Mouse (Mus musculus) heart, embryonic 11.5 days (tissue): ENCODE results near the gene Vmn1r138. TPM values are rescaled to one million over a fixed set of nuclear protein-coding genes. Genes with fewer than 3 reads are reported as not detected.
"Not testable (repeated sequence)": the region's sequence is repeated elsewhere in the genome, so short reads cannot be mapped to it uniquely, and the experiment has no call there.

Experiments used
- ATAC-seq: fragments of 200-750 bp; cut with Nextera tagmentation; replicated peaks from 2 replicates; pipeline ENCODE4 v1.8.0; 2017; ENCODE audit warnings: moderate library complexity; ENCODE audit not compliant: insufficient number of reproducible peaks, low FRiP score, low TSS enrichment
- H3K27ac ChIP-seq: fragments of 300-500 bp; sonication (generic); 2 replicates; pipeline ENCODE4 v1.5.1; 2014; ENCODE audit warnings: mild to moderate bottlenecking, low read depth, low read length
- H3K27me3 ChIP-seq: fragments of 300-500 bp; sonication (generic); 2 replicates; pipeline ENCODE4 v1.6.1; 2014; ENCODE audit warnings: mild to moderate bottlenecking, low read length, mixed read lengths; ENCODE audit not compliant: control insufficient read depth, insufficient read depth
- H3K36me3 ChIP-seq: fragments of 300-500 bp; sonication (generic); 2 replicates; pipeline ENCODE4 v1.6.1; 2014; ENCODE audit warnings: mild to moderate bottlenecking, low read length, moderate library complexity, mixed read lengths; ENCODE audit not compliant: control insufficient read depth, insufficient read depth
- H3K4me1 ChIP-seq: fragments of 300-500 bp; sonication (generic); 2 replicates; pipeline ENCODE4 v1.6.1; 2014; ENCODE audit warnings: low read length; ENCODE audit not compliant: control insufficient read depth, insufficient read depth
- H3K4me2 ChIP-seq: fragments of 300-500 bp; sonication (generic); 2 replicates; pipeline ENCODE4 v1.6.1; 2014; ENCODE audit warnings: mild to moderate bottlenecking, moderate library complexity
- H3K4me3 ChIP-seq: fragments of 300-500 bp; sonication (generic); 2 replicates; pipeline ENCODE4 v1.5.1; 2014; ENCODE audit warnings: low read depth, low read length
- H3K9ac ChIP-seq: fragments of 300-500 bp; sonication (generic); 2 replicates; pipeline ENCODE4 v1.6.1; 2014; ENCODE audit warnings: mild to moderate bottlenecking, low read depth, low read length, moderate library complexity
- H3K9me3 ChIP-seq: fragments of 300-500 bp; sonication (generic); replicated peaks from 2 replicates; pipeline ENCODE4 v1.6.1; 2016; ENCODE audit warnings: low read length; ENCODE audit not compliant: control insufficient read depth
- WGBS: fragments of 180-500 bp; shearing (Covaris S2); extraction: QIAGEN DNeasy Blood & Tissue Kit; methylation state at CpG from one replicate; pipeline ENCODE4 v1.1.7; 2014; ENCODE audit not compliant: insufficient replicate concordance; 5-methylcytosine and 5-hydroxymethylcytosine counted together
- polyA plus RNA-seq: library from polyadenylated mRNA; unstranded; fragments of >200 nt; fragmentation: Nextera tagmentation; extraction: Ambion mirVana; gene quantifications from 2 replicates; pipeline ENCODE4 v1.2.1, GENCODE M21; 2014

Vmn1r138 gene
- not detected in 2 replicates for polyA plus RNA-seq

DNA sequence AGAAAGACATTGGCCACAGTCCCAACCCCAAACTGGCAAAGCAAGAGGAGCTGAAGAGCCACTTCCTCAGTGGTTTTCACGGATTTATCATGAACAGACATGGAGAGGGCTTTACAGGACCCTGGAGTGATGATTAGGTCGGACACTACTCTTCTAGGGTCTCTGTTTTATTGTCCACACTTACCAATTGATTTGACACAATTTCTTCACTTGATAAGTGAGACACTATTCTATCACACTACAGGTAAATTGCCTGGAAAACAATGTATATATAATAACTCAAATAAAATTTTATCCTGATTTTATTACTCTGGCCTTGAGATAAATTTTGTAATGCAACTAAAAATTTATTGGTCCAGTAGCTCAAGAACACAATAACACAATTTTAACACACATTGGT lies at the start of gene Vmn1r138:
Vmn1r138 (minus strand) TSS at position 101 of the 400 bp plus-strand sequence.
- H3K9me3 ChIP-seq, H3K4me1 ChIP-seq, H3K27ac ChIP-seq, H3K4me3 ChIP-seq, H3K9ac ChIP-seq, ATAC-seq, H3K36me3 ChIP-seq, H3K27me3 ChIP-seq, H3K4me2 ChIP-seq: not testable (repeated sequence)
- no CpG with 5 or more reads among the region's 2 CpGs for WGBS

DNA sequence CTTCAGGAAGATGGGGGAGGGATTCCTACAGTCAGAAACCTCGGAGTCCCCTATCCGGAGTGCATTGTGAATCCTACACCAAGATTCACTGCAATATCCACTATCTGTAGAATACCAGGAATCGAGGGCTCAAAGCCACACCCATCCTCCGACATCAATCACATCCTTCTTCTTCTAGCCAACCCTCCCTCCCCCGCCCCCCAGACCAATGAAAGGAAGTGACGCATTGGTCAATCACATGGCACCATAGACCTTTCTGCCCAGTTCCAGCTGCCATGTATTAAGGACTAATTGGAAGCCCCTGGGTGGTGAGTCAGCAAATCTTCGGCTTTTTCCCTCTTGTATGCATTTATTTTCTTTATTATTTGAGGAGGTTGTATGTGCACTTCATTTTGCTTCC lies 40.1 kb upstream of the Vmn1r138 start, which contains the start of gene Vmn1r139:
Vmn1r139 (plus strand) TSS at position 301 of the 400 bp plus-strand sequence.
- not testable (repeated sequence) for H3K9ac ChIP-seq, H3K4me1 ChIP-seq, H3K27me3 ChIP-seq, H3K36me3 ChIP-seq, H3K27ac ChIP-seq, ATAC-seq, H3K4me2 ChIP-seq, H3K4me3 ChIP-seq, H3K9me3 ChIP-seq
- no CpG with 5 or more reads among the region's 7 CpGs for WGBS

DNA sequence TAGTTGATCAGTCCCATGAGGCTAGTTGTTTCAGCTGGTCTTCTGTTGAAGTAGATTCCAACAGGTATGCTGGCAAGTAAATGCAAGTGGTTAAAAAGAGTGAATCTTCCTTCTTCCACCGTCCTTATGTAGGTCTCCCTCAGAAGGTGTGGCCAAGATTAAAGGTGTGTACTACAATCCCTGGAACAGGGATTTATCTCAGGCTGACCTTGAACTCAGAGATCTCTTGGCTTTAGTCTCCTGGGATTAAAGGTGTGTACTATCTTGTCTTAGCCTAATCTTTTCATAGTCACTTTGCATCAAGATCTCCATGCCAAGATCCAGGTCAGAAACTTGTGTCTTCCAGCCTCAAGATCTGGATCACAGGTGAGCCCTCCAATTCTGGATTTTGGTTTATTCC lies 27.5 kb upstream of the Vmn1r138 start, which contains the start of gene Gm6176:
Gm6176 (minus strand) TSS at position 101 of the 400 bp plus-strand sequence.
- not testable (repeated sequence) for H3K4me2 ChIP-seq, H3K4me1 ChIP-seq, H3K9ac ChIP-seq, H3K36me3 ChIP-seq, H3K27ac ChIP-seq, H3K4me3 ChIP-seq, ATAC-seq, H3K9me3 ChIP-seq, H3K27me3 ChIP-seq
- no CpG with 5 or more reads among the region's 1 CpGs for WGBS

DNA sequence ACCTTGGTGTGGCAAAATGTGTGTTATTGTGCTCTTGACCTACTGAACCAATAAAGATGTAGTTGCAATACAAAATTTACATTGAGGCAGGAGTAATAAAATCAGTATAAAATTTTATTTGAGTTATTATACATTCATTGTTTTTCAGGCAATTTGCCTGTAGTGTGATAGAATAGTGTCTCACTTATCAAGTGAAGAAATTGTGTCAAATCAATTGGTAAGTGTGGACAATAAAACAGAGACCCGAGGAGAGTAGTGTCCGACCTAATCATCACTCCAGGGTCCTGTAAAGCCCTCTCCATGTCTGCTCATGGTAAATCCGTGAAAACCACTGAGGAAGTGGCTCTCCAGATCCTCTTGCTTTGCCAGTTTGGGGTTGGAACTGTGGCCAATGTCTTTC lies 34.4 kb downstream of the Vmn1r138 start, which contains the start of gene Vmn1r137:
Vmn1r137 (plus strand) TSS at position 301 of the 400 bp plus-strand sequence.
- WGBS: no CpG with 5 or more reads among the region's 3 CpGs
- ATAC-seq: not testable (repeated sequence)

More for the DNA sequence above, 34.4 kb downstream of the Vmn1r138 start, which contains the start of gene Vmn1r137:
- not testable (repeated sequence) for H3K9me3 ChIP-seq, H3K4me3 ChIP-seq, H3K4me2 ChIP-seq, H3K4me1 ChIP-seq, H3K36me3 ChIP-seq, H3K9ac ChIP-seq, H3K27ac ChIP-seq, H3K27me3 ChIP-seq

Other genes starting within 250 kb of the Vmn1r138 start
- gene Gm4177, start 232.2 kb downstream of the Vmn1r138 start, polyA plus RNA-seq: not detected in 2 replicates
- gene Vmn1r135, start 196.5 kb downstream of the Vmn1r138 start, polyA plus RNA-seq: not detected in 2 replicates
- not detected in 2 replicates for gene Gm5725, start 184.6 kb downstream of the Vmn1r138 start, polyA plus RNA-seq
- not detected in 2 replicates for gene Gm5891, start 107.6 kb downstream of the Vmn1r138 start, polyA plus RNA-seq
- not detected in 2 replicates for gene Vmn1r137, start 34.3 kb downstream of the Vmn1r138 start, polyA plus RNA-seq
- gene Gm6176, start 27.4 kb upstream of the Vmn1r138 start, polyA plus RNA-seq: not detected in 2 replicates
- not detected in 2 replicates for gene Vmn1r139, start 40.2 kb upstream of the Vmn1r138 start, polyA plus RNA-seq
- not detected in 2 replicates for gene Gm16451, start 89.3 kb upstream of the Vmn1r138 start, polyA plus RNA-seq
- gene Gm10666, start 105.8 kb upstream of the Vmn1r138 start, polyA plus RNA-seq: not detected in 2 replicates
- gene Vmn1r142, start 135.1 kb upstream of the Vmn1r138 start, polyA plus RNA-seq: not detected in 2 replicates
- not detected in 2 replicates for gene Vmn1r143, start 160.5 kb upstream of the Vmn1r138 start, polyA plus RNA-seq
- not detected in 2 replicates for gene Gm8653, start 172.4 kb upstream of the Vmn1r138 start, polyA plus RNA-seq
- not detected in 2 replicates for gene Gm8453, start 200.6 kb upstream of the Vmn1r138 start, polyA plus RNA-seq